Mouse (Mus musculus) bone marrow, adult 2 months (tissue): ENCODE measurements at regions not wholly inside any gene's neighbourhood (a gene's known extent, or its start where the extent isn't known, plus 50 kb on each side); places are given as distances from the start of the nearest gene placed in this dataset.

Experiments
- CTCF ChIP-seq: fragments of 200-500 bp; IDR thresholded peaks from 2 replicates; pipeline ENCODE4 v1.5.1; 2011; ENCODE audit warnings: low read length, control low read depth; ENCODE audit not compliant: control insufficient read depth, insufficient read depth
- POLR2A ChIP-seq: fragments of 200-500 bp; IDR thresholded peaks from 2 replicates; pipeline ENCODE4 v1.6.1; 2011; ENCODE audit warnings: low read depth, mild to moderate bottlenecking, control low read depth, low read length, borderline replicate concordance; ENCODE audit not compliant: control insufficient read depth

GRCm38 (mm10) chr13:52120795-52121194 is 274.3 kb downstream of the Gadd45g start:
- TF ChIP-seq CTCF, result no peak
- TF ChIP-seq POLR2A, result no peak
